Mouse (Mus musculus) hindbrain, embryonic 11.5 days (tissue): ENCODE results near the gene Socs1. TPM values are rescaled to one million over a fixed set of nuclear protein-coding genes. Genes with fewer than 3 reads are reported as not detected.
A peak's percentile ranks its signal among the peaks of the same experiment; 100 is the strongest.

Source experiments
- ATAC-seq: fragments of 200-750 bp; cut with Nextera tagmentation; 2 replicates; pipeline ENCODE4 v1.8.0; 2017; ENCODE audit warnings: mild to moderate bottlenecking, moderate TSS enrichment, moderate library complexity; ENCODE audit not compliant: low FRiP score
- DNase-seq: peaks from one replicate; pipeline ENCODE4 v3.0.0-alpha.2; 2015; ENCODE audit warnings: low spot score
- H3K27ac ChIP-seq: fragments of 300-500 bp; sonication (generic); 2 replicates; pipeline ENCODE4 v1.5.1; 2014; ENCODE audit warnings: mild to moderate bottlenecking, low read depth, low read length
- H3K27me3 ChIP-seq: fragments of 300-500 bp; sonication (generic); 2 replicates; pipeline ENCODE4 v1.6.1; 2014; ENCODE audit warnings: mild to moderate bottlenecking, low read length, moderate library complexity, mixed read lengths; ENCODE audit not compliant: control insufficient read depth, insufficient read depth
- H3K36me3 ChIP-seq: fragments of 300-500 bp; sonication (generic); 2 replicates; pipeline ENCODE4 v1.6.1; 2014; ENCODE audit warnings: mild to moderate bottlenecking, low read length, moderate library complexity, mixed read lengths; ENCODE audit not compliant: control insufficient read depth, insufficient read depth
- H3K4me1 ChIP-seq: fragments of 300-500 bp; sonication (generic); replicated peaks from 2 replicates; pipeline ENCODE4 v1.6.1; 2014; ENCODE audit warnings: low read length, mixed read lengths; ENCODE audit not compliant: control insufficient read depth, insufficient read depth
- H3K4me2 ChIP-seq: fragments of 300-500 bp; sonication (generic); replicated peaks from 2 replicates; pipeline ENCODE4 v1.6.1; 2014; ENCODE audit warnings: mild to moderate bottlenecking, low read depth, low read length
- H3K4me3 ChIP-seq: fragments of 300-500 bp; sonication (generic); 2 replicates; pipeline ENCODE4 v1.5.1; 2014; ENCODE audit warnings: low read depth, low read length
- H3K9ac ChIP-seq: fragments of 300-500 bp; sonication (generic); 2 replicates; pipeline ENCODE4 v1.6.1; 2014; ENCODE audit warnings: low read depth, low read length
- H3K9me3 ChIP-seq: fragments of 300-500 bp; sonication (generic); 2 replicates; pipeline ENCODE4 v1.6.1; 2016; ENCODE audit warnings: low read length; ENCODE audit not compliant: control insufficient read depth
- WGBS: fragments of 180-500 bp; shearing (Covaris S2); extraction: QIAGEN DNeasy Blood & Tissue Kit; methylation state at CpG from one replicate; pipeline ENCODE4 v1.1.7; 2014; 5-methylcytosine and 5-hydroxymethylcytosine counted together
- polyA plus RNA-seq: library from polyadenylated mRNA; unstranded; fragments of >200 nt; fragmentation: Nextera tagmentation; extraction: Ambion mirVana; gene quantifications from 2 replicates; pipeline ENCODE4 v1.2.1, GENCODE M21; 2014

Socs1 gene
- polyA plus RNA-seq, 1 experiment from 2014 or later, result 3.6 TPM

GRCm38 (mm10) chr16:10771769-10772510 lies 13.4 kb downstream of the Socs1 start:
- 50% methylated on average over 19 of the region's 19 CpGs for WGBS
- no peaks in the 10 kb centered on the region for H3K27me3 ChIP-seq
- H3K4me1 ChIP-seq, result no peaks in the 10 kb centered on the region
- H3K36me3 ChIP-seq, result no peaks in the 10 kb centered on the region
- no peak overlapping the region for H3K4me3 ChIP-seq
- H3K9ac ChIP-seq, result no peak overlapping the region
- DNase-seq (no peak), ATAC-seq (no peak)
- H3K4me2 ChIP-seq, result no peak overlapping the region
- no peaks in the 10 kb centered on the region for H3K9me3 ChIP-seq
- H3K27ac ChIP-seq, result no peak overlapping the region

GRCm38 (mm10) chr16:10770531-10771325 lies 14.6 kb downstream of the Socs1 start:
- Histone ChIP-seq H3K4me2 (no peak overlapping the region), H3K9ac (no peak overlapping the region), H3K27ac (no peak overlapping the region), H3K9me3 (no peaks in the 10 kb centered on the region), H3K27me3 (no peaks in the 10 kb centered on the region), H3K4me3 (no peak overlapping the region), H3K36me3 (no peaks in the 10 kb centered on the region), H3K4me1 (no peaks in the 10 kb centered on the region)
- WGBS, result 50% methylated on average over 4 of the region's 4 CpGs
- DNase-seq, result no peak
- ATAC-seq, result no peak

GRCm38 (mm10) chr16:10769661-10770060 lies 15.7 kb downstream of the Socs1 start:
- DNase-seq, result no peak
- no peak for ATAC-seq
- no peaks in the 10 kb centered on the region for H3K27me3 ChIP-seq
- H3K9me3 ChIP-seq, result no peaks in the 10 kb centered on the region
- H3K4me3 ChIP-seq, result no peak overlapping the region
- 47% methylated on average over 2 of the region's 2 CpGs for WGBS
- no peaks in the 10 kb centered on the region for H3K4me1 ChIP-seq
- H3K9ac ChIP-seq, result no peak overlapping the region
- H3K27ac ChIP-seq, result no peak overlapping the region
- no peak overlapping the region for H3K4me2 ChIP-seq
- no peaks in the 10 kb centered on the region for H3K36me3 ChIP-seq

GRCm38 (mm10) chr16:10768821-10769220 lies 16.5 kb downstream of the Socs1 start:
- Histone ChIP-seq H3K27ac (no peak overlapping the region), H3K36me3 (no peaks in the 10 kb centered on the region), H3K9me3 (no peaks in the 10 kb centered on the region), H3K4me2 (no peak overlapping the region), H3K4me1 (no peaks in the 10 kb centered on the region), H3K27me3 (no peaks in the 10 kb centered on the region), H3K9ac (no peak overlapping the region), H3K4me3 (no peak overlapping the region)
- no peak for DNase-seq
- no peak for ATAC-seq
- WGBS, result 63% methylated on average over 9 of the region's 9 CpGs

GRCm38 (mm10) chr16:10767158-10767557 lies 18.2 kb downstream of the Socs1 start:
- H3K9ac ChIP-seq, result no peak overlapping the region
- WGBS, result 41% methylated on average over 4 of the region's 4 CpGs
- no peaks in the 10 kb centered on the region for H3K9me3 ChIP-seq
- ATAC-seq (no peak), DNase-seq (peak; percentile 77)
- H3K36me3 ChIP-seq, result no peaks in the 10 kb centered on the region
- no peak overlapping the region for H3K4me3 ChIP-seq
- H3K4me2 ChIP-seq, result no peak overlapping the region
- no peaks in the 10 kb centered on the region for H3K4me1 ChIP-seq
- no peaks in the 10 kb centered on the region for H3K27me3 ChIP-seq
- no peak overlapping the region for H3K27ac ChIP-seq

GRCm38 (mm10) chr16:10764323-10764722 lies 21.0 kb downstream of the Socs1 start:
- Histone ChIP-seq H3K4me3 (no peak overlapping the region), H3K27ac (no peak overlapping the region), H3K4me2 (no peak overlapping the region), H3K27me3 (no peaks in the 10 kb centered on the region), H3K4me1 (no peaks in the 10 kb centered on the region), H3K9me3 (no peaks in the 10 kb centered on the region), H3K9ac (no peak overlapping the region), H3K36me3 (no peaks in the 10 kb centered on the region)
- WGBS, result 56% methylated on average over 2 of the region's 2 CpGs
- ATAC-seq (no peak), DNase-seq (no peak)

GRCm38 (mm10) chr16:10763540-10764264 lies 21.6 kb downstream of the Socs1 start:
- ATAC-seq (no peak), DNase-seq (no peak)
- Histone ChIP-seq H3K27me3 (no peaks in the 10 kb centered on the region), H3K4me3 (no peak overlapping the region), H3K27ac (no peak overlapping the region), H3K4me2 (no peak overlapping the region), H3K9me3 (no peaks in the 10 kb centered on the region), H3K9ac (no peak overlapping the region), H3K4me1 (no peaks in the 10 kb centered on the region), H3K36me3 (no peaks in the 10 kb centered on the region)
- WGBS, result 73% methylated on average over 6 of the region's 6 CpGs

GRCm38 (mm10) chr16:10762569-10763180 lies 22.7 kb downstream of the Socs1 start:
- 80% methylated on average over 4 of the region's 5 CpGs for WGBS
- Histone ChIP-seq H3K36me3 (no peaks in the 10 kb centered on the region), H3K9me3 (no peaks in the 10 kb centered on the region), H3K9ac (no peak overlapping the region), H3K4me1 (no peaks in the 10 kb centered on the region), H3K27me3 (no peaks in the 10 kb centered on the region), H3K4me2 (no peak overlapping the region), H3K4me3 (no peak overlapping the region), H3K27ac (no peak overlapping the region)
- no peak for ATAC-seq
- no peak for DNase-seq
